Mouse (Mus musculus) retina, embryonic 14.5 days (tissue): ENCODE results near the gene Gm10961.
"Not testable (repeated sequence)": the region's sequence is repeated elsewhere in the genome, so short reads cannot be mapped to it uniquely, and the experiment has no call there.

Experiments used
- DNase-seq: peaks from one replicate; pipeline ENCODE4 v3.0.0-alpha.2; 2015; ENCODE audit warnings: low spot score

Gm10961 gene

DNA sequence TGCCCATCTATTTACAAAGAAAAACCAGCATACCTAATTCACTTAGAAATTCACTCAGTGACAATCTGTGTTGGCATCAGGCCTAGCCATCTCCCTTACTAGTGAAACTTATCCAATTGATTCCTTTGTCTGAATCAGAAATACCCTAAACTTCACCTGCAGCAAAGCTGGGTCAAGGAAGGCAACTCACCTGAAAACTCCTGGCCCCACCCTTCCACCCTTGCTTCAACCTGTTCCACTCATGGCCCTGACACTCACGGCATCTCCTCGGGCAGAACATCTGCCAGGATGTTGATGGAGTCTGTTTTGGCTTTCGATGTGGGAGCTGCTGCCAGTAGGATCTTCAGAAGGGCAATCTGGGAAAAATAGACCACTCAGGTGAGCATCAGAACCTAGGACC lies 13.3 kb upstream of the Gm10961 start:
- DNase-seq = no peak

DNA sequence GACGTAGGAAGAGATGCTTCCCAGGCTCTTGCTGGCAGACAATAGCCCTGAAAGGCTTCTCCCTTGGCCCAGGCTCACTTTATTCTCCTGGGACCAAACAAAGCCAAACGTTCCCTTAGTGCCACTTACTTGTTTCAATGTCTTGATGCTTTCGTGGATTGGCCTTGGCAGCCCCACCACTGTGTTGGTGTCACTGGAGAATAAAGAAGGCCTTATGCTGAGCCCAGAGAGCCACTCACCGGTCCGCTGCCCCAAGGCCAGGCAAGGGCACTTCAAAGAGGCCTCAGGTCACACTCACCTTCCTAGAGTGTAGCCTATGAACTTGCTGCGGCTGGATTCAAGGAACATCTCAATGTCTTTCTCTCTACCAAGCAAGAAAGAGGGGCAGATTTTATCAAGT lies 11.2 kb upstream of the Gm10961 start:
- DNase-seq = no peak

DNA sequence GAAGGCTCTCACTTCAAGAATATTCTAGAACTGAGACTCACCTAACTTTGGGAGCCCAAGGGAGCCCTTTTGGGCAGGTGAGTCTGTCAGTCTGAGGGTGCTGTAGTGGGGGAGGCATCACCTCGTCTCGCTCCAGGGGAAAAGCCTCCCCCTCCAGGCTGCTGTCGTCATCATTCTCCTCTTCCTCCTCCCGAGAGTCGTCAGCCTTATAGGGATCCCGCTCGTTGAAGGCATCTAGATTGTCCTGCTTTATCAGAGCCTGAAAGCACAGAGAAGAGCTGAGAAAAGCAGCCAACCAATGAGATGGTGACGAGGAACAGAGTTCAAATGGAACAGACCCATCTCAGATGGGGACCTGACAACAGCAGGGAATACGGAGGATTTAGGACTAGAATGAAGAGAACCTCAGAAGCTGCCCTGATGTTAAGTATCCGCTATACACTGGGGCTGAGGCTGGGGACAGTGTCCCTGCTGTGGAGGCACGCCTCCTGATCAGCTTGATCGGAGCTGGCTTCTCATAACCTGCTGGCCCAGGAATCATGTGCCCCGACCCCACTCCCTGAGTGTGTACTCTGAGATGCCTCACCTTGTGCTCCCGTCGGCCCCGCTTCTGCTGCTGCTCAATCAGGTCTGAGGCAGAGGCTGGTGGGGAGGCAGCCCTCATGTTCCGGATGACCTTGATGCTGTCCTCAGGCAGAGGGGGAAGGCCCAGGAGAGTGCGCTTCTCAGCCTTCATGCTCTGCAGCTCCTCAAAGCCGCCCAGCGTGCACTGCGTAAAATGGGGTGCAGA lies 9.6 kb upstream of the Gm10961 start:
- no peak for DNase-seq

- no peak for DNase-seq
Observed at GRCm38 (mm10) chr3:107622537-107622936, 8.6 kb upstream of the Gm10961 start.

GRCm38 (mm10) chr3:107624424-107624823 lies 6.7 kb upstream of the Gm10961 start:
- DNase-seq = no peak

GRCm38 (mm10) chr3:107625536-107625935 lies 5.6 kb upstream of the Gm10961 start:
- DNase-seq = no peak

DNA sequence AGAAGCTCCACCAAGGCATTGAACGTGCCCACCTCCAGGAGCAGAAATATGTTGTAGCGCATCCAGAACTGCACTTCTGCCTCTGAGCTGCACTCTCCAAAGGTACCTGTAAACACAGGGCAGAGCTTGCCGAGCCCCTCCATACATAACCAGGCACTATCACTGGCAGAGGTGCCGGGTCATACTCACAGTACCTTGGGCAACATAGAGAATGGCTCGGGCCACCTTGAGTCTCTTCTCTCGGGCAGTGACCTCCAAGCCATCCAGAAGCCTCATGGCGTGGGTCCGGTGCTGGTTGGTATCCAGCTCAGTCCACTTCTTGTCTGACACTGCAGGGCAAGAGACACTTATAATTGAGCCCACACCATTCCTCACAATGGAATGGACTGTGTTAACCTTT lies 4.4 kb upstream of the Gm10961 start:
- no peak for DNase-seq

DNA sequence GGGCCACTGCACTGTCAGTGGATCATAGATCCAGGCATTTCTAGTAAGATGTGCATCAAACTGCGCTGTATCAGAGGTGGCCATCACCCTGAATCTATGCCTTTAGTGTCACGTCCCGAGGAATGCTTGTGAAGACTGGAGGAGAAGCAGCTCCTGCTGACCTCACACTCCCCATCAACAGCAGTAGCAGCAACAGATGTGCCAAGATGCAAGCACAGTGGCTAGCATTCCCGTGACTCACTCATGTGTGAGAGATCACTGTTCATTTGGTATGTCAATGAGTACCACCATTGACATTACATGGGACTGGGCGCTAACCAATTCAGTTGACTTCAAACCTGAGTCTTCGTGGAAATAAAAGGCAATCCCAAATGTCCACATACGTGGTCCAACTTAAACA lies 3.5 kb upstream of the Gm10961 start:
- no peak for DNase-seq

DNA sequence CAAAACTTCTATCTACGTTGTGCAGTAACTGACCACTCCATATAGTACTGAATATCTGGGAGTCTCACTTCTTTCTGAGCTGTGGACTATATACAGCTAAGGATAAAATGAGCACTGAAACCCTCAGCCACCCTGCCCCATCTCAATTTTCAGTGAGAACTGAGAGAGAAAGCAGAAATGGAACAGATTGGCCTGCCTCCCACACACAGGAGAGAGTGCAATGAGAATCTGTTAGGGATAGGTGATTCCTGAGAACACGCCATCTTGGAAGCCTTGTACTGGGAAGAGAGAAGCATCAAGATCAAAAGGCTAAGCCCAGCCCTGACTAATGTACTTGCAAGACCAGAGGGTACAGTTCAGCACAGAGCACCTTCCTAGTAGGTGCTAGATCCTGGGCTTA lies 2.6 kb upstream of the Gm10961 start:
- no peak for DNase-seq

- no peak for DNase-seq
Observed at GRCm38 (mm10) chr3:107629411-107629810, 1.7 kb upstream of the Gm10961 start.

GRCm38 (mm10) chr3:107631523-107631958 lies 419 bp downstream of the Gm10961 start, which contains the start of gene Strip1:
Strip1 (minus strand) TSS chr3:107631694.
- DNase-seq = peak; percentile 98

- no peak for DNase-seq
Observed at GRCm38 (mm10) chr3:107632786-107633185, 1.7 kb downstream of the Gm10961 start.

DNA sequence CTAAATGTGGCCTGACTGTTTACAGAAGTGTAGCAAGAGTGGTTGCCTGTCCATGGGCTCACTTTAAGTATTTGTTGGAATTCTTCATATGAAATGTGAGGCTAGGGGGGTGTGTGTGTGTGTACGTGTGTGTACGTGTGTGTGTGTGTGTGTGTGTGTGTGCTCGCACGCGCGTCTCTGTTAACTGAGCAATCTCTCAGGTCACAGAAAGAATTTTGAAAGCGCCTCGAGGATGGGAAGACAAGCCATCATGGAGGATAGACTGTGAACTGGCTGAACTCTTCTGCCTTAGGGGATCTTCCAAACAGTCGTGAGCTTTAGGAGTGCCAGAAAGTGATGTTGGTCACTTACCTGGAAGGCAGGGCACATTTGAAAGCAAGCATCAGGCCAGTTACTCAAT lies 2.8 kb downstream of the Gm10961 start:
- DNase-seq = no peak

DNA sequence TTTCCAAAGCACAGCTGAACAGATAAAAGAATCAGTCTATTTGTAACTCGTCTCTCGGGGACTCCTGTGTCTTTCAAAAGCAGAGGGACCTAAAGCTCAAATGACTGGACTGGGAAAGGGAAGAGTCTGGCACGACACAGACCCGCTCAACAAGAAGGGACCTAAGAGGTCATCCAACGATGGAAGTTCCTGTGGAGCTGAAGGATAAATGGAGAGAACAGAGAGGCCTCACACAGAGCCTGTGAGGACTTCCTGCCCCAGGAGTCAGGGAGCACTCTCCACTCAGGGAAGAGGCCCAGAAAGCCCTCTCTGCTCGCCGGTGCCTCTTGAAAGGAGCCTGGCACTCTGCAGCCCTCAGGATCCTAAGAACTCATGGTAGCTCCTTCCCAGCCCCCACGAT lies 4.7 kb downstream of the Gm10961 start:
- no peak for DNase-seq

DNA sequence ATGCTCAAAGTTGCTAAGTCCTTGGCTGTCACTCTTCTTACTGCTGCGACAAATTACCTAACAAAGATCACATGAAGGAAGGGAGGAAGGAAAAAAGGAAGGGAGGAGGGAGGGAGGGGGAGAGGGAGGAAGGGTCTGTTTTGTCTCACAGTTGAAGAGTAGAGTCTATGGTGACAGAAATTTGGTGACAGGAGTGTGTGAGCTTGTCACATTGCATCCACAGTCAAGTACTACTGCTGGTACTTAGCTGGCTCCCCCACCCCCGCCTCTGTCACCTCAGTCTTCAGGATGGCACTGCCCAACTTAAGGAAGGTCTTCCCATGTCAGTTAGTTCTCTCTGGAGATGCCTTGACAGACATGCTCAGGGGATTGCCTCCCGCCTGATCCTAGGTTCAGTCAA lies 5.1 kb downstream of the Gm10961 start:
- DNase-seq = no peak

DNA sequence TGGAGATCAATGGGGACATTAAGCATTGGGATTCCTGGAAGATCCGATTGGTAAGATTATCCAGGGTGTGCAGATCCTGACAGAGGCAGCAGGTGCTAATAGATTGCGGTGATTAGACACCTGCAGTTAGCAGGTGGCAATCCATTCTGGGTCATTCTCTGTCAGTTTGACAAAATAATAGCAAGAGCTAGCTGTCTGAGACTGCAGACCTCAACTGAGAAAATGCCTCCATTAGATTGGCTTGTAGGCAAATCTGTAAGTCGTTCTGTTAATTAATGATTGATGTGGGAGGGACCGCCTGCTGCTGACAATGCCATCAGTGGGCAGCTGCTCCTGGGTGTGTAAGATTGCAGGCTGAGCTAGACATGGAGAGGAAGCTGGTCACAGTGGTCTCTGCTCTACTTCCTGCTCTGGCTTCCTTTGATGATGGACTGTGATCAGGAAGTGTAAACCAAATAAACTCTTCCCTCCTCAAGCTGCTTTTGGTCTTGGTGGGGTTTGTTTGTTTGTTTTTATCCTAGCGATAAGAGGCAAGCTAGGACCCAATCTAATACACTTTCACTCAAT lies 6.6 kb downstream of the Gm10961 start:
- peak; percentile 20 for DNase-seq

- DNase-seq = no peak
Observed at GRCm38 (mm10) chr3:107646947-107647346, 15.8 kb downstream of the Gm10961 start.

GRCm38 (mm10) chr3:107650276-107650675 lies 19.2 kb downstream of the Gm10961 start:
- DNase-seq = not testable (repeated sequence)

GRCm38 (mm10) chr3:107652968-107653367 lies 21.8 kb downstream of the Gm10961 start:
- DNase-seq = no peak

DNA sequence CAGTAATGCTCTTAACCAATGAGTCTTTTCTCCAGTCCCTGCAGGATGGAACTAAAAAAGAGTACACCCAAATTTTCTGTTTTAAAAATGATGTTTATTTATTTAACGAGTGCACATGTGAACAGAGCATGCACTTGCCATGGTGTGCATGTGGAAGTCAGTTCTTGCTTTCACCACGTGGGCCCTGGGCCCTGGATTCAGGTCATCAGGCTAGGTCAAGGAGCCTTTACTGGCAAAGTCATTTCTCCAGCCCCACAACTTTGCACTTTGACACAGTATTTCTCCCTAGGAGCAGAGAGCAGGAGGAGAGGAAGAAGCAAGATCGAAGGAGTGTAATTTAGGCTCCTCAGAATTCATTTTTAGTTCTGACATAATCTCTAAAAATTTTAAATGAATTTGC lies 23.7 kb downstream of the Gm10961 start:
- no peak for DNase-seq

DNA sequence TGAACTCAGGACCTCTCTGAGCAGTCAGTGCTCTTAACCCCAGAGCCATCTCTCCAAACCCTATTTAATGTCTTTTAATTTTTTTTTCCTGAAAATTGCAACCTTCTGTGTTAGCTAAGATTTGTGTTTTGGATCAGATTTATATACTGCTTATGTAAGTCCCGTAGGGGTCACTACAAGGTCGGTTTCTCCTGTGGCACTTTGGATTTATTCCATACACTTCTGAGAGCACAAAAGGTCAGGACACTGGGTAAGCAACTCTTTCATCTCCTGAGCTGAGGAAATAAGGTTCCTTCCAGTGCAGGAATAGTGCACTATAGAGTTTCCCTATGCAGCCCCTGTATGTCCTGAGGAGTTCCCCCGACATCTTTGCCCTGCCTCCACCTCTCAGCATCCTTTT lies 24.4 kb downstream of the Gm10961 start:
- no peak for DNase-seq

- no peak for DNase-seq
Observed at GRCm38 (mm10) chr3:107656151-107656550, 25.0 kb downstream of the Gm10961 start.

- no peak for DNase-seq
Observed at GRCm38 (mm10) chr3:107656888-107657287, 25.8 kb downstream of the Gm10961 start.

DNA sequence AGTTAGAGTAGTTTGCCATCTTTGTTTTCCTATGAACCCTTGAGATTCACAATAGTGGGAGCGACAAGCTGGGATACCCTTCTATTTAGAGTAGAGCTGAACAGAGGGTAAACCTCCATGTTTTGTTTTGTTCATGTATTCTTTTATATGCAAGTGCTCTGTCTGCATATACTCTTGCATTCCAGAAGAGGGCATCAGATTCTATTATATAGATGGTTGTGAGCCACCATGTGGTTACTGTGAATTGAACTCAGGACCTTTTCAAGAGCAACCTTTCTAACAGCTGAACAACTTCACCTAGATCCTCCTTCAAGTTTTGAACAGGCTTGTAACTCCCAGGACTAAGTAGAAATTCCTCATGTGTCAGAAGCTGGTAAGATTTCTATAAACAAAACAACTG lies 27.9 kb downstream of the Gm10961 start:
- peak; percentile 21 for DNase-seq
